Mouse (Mus musculus) brain, embryonic 18.5 days (tissue): ENCODE measurements around the gene Klf16.

Experiments used
- DNase-seq: peaks from one replicate; pipeline ENCODE4 v3.0.0-alpha.2; 2012; ENCODE audit warnings: low read depth, low spot score

Klf16 gene

DNA sequence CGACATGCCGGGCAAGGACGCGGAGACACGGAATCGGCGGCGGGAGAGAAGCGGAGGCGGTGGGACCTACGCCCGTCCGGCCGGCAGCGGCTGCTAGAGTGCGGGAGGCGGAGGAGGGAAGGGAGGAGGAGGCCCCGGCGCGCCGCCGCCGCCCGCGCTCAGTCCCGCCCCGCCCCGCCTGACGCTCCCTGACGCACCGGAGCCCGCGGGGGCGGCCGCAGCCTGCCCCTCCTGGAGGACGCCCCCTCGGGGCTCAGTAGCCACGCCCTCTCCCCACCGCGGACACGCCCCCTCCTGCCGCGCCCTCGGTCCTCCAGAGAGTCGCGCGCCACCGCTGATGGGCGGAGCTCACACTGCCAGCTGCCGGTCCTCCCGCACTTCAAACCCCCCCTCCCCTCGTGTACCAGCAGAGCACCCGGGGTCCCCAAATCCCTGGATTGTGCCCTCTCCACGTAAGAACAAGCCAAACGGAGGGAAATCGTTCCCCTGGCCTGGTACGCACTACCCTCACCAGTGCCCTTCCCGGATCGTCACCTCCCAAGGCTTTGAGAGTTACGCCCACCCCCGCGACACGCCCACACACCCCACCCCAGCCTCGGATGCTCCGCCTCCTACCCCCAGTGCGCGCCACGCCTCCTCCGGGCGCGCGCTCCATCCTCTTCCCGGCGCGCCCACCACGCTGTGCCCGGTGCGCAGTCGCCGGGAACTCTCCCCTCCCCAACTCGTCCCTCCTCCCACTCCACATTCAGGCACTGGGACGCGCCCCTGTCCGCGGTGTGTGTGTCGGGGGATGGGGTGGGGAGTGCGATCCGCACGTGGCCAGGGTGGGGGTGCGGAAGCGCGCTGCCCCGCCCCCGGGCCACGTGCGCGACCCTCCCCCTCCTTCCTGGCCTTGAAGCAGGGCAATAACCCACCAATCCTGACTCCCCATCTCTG is at the start of gene Klf16:
Gene Klf16 (minus strand): TSS at position 127 of the 936 bp plus-strand sequence.
- DNase-seq = peak; percentile 87

DNA sequence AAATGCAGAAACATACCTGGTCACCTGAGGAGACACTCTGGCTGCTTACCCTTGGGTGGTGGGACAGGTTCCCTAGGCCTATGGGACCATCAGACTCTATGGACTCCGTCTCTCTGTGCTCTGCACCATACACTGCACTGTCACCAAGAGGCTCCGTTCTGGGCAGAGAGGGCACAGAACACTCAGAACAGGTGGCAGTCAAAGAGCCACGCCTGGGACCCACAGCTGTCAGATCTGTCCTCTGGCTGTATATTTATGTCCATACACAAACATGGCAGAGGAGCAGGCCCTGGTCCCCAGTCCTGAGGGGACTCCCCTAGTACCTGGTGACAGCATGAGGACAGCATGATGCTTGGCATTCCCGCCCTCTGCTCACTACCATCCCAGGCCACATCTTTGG is 48.6 kb upstream of the Klf16 start:
- no peak for DNase-seq

DNA sequence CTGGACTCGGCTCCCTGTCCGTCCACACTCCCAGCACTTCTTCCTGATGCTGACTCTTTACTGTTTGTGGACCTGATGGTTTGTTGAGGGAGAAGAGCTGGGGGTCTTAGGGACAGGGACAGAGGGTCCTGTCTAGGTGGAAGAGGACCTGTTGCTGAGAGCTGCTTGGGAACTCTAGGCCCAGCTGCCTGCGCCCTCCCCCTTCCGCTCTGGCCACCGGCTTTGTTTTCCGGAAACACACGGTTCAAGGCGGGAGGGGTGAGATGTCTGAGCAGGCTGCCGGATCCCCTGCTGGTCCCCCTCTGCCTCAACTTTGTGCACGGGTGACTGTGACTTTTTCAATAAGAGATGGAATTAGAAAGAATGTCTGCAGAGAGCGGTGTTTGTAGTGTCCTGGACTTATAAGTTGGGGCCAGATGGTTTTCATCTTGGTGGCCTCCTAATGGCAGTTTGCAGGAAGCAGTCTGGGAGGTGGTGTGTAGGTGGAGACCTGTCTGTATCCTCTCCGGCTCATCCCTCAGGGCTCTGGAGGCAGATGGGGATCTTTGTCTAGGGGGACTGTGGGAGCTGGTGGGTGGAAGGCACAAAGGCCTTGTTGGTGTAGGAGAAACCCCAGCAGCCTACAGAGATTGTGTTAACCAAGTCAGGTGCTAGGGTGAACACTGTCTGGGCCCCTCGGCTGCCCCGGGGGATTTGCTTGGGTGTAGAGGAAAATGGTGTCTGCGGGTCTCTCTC is 46.5 kb upstream of the Klf16 start:
- DNase-seq = no peak

DNA sequence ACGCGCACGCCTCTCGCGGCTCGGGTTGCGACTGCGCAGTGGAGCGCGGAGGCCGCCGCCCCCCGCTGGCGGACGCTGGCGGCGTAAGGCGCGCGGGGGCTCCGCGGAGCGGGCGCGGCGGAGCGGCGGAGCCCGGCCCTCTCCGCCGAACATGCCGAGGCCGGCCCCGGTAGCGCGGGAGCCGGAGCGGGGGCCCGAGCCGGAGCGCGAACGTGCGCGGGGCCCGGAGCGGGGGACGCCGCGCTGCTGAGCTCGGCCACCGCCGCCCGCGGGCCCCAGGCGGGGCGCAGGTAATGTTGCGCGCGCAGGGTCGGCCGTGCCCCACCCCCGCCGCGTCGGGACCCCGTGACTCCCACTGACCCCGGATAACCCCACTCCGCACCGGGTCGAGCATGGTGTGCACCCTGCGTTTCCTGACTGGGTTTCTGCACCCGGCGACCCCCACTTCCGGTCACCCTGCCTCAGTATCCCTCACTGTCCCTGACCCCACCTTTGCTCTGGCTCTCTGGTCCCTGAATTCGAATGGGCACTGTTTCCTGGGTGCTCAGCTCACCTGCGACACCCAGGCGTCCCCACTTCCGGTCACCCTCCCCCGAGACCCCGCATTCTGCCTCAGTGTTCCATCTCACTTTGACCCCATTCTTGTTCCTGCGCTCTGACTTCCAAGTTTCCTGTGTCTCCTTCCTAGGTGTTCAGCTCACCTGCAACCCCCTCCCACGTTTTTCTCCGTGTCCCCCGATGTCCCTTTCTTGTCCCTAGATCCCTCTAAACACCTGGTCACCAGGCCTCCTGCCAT is 45.7 kb upstream of the Klf16 start, which contains the start of gene Csnk1g2:
Gene Csnk1g2 (plus strand): TSS at position 178 of the 796 bp plus-strand sequence.
- DNase-seq = no peak

DNA sequence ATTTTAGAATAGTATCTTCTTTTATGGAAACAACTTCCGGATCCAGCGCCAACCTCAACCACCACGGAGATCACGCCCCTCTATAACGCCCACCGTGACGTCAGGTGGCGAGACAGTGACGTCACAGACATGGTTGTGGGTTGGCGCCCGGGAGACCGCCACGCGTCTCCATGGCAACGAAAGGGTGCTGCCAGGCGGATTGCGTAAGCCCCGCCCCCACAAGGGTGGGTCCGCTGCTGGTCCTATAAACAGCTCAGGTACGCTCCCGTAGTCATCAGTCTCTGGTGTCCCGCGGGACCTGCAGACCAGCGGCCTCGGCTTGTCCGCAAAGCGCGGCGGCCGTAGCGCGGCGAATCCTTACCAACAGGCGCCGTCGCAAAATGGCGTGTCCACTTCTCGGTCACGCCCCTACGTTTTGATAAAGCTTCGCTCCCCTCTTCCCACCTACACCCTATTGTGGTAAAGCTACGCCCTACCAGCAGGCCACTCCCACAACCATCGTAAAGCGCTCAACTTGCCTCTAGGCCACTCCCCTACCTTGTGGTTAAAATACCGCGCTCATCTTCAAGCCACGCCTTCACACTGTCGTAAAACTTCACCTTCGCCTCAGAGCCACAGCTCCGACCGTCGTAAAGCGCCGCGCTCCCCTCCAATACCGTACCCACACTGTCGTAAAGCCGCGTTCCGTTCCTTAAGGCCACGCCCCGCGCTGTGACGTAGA is 45.0 kb upstream of the Klf16 start:
- peak; percentile 100 for DNase-seq

DNA sequence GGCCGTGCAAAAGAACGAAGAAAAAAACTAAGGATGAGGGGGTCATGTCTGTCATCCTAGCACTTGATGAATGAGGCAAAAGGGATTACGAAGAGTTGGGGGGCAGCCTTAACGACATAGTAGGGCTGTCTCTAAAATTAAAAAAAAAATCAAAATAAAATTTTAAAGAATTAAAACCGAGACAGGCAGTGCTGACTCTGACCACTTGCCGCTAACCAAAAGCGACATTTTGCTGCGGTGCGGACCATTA is 44.5 kb upstream of the Klf16 start:
- no peak for DNase-seq

DNA sequence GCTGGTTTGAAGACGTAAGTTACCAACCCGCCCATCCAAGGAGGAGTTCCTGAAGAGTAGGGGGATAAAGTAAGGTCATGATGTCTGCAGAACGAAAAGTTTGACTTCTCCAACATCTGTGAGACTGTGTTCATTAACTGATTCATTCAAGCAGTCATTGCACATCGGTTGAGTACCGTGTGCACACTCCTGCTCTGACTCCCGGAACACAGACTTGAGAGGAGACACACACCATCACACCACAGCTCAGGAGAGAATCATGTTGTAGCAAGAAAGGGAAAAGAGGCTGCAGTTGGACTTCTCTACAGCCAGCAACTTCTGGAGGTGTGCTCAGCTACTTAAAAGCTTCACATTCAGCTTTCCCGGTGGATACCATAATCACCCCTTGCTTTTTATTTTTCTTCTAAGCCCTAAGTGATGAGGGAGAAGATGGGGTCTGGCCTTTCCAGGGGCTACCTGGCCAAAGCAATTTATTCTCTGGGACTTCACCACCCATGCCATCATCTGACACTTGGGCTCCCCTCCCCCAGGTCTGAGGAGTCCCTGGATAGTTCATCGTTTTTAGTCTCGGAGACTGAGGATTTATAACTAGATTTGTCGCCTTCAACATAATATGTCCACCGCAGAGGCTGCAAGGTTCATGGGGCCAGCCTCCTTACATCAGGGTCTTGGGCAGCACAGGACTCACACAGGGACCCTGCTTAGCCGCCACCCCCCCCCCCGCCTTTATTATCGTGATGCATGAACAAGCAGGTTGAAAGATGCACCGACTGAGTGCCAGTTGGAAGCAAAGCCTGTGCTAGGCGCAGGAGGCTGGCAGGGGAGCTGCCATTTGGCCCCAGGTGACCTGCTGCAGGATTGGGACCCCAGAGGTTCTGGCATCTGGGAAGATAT is 43.9 kb upstream of the Klf16 start:
- DNase-seq = no peak

DNA sequence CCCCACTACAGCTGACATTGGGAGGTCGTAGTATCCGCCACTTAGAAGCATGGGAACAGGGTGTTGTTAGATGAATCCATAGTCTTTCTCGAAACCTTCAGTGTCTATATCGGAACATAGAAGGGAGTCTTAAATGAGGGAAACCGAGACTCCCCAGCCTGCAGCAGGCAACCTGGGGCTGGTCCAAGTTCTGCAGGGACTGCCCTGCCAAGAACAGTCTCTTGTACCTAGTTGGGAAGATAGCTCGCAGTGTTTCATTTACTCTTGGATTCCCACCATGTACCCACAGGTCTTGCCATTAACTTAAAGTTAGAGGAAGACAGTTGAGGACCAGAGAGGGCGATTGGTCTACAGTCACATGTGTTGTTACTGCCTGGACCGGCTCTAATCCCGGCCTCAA is 43.2 kb upstream of the Klf16 start:
- no peak for DNase-seq

DNA sequence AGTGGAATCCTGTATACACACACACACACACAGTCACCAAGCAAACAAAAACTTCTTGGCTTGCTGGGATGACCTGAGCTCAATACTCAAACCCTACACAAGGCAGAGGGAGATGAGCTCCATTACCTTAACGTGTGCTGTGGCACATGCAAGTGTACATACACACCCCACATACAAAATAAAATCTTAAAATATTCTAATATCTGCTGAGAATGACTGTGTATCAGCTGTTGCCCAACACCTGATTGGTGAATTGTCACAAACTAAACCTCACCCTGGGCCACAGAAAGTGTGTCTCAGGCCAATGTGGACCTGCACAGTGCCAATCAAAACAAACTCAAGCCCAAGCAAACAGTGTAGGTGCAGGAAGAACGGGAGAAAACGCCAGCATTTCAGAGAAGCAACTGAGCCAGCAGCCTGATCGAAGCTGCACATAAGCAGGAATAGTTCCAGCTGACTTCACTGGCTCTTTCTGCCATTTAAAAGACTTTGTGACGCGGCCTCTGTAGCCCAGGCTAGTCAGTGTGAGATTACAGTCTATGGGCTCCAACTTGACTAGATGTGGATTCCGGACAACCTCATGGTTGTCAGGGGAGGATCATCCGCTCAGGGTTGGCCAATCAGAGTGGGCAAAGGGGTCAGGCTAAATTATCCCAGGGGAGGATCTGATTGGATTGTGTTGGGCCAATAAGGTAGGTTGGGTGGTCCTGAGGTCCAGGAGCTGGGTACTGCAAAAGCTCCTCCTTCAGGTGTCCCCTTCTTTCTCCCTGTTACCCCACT is 42.5 kb upstream of the Klf16 start:
- no peak for DNase-seq

DNA sequence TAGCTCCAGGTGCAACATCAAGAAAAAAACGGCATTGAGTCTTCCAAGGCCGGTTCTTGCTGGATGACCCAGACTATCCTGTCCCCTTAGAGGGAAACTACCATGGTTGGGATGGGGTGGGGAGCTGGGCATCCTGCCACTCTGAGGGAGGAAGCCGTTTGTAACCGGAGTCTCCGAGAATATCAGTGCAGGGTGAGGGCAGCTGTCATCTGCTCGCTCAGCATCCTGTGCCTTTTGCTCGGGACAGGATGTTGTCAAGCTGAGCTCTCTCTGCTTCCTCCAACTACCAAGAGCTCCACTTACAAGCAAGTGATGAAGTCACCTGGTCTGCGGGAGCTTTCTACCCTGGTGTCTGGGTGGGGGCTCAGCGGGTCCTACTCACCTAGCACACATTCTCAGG is 41.1 kb upstream of the Klf16 start:
- DNase-seq = no peak

DNA sequence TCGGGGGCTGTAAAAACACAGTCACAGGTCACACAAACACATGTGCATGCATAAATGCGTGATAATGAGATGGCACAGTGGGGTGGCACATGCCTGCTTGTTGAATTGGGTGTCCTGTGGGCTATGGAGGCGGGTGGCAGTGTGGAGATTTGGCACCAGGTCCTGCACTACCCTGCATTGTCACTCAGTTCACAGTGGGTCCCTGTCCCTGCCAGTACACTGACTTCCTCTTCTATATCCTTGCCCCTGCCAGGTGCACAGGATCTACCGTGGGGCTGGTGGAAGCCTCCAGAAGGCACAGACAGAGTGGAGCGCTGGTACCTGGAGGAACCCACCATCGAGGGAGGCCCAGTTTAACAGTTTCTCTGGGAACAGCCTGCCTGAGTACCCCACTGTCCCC is 37.2 kb upstream of the Klf16 start:
- DNase-seq = no peak

DNA sequence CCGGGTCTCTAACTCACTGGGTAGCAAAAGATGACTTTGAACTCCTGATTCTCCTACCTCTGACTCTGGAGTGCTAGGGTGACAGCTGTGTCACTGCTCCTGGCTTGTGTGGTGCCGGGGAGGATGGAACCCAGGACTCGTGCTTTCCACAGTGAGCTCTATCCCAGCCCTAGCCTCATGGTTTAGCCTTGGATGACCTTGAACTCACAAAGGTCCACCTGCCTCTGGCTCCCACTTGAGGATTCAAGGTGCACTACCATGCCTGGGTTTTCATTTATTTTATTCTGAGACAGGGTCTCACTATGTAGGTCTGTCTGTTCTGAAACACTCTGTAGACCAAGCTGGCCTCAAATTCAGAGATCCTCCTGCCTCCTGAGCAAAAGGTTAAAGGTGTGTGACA is 36.7 kb upstream of the Klf16 start:
- DNase-seq = no peak

DNA sequence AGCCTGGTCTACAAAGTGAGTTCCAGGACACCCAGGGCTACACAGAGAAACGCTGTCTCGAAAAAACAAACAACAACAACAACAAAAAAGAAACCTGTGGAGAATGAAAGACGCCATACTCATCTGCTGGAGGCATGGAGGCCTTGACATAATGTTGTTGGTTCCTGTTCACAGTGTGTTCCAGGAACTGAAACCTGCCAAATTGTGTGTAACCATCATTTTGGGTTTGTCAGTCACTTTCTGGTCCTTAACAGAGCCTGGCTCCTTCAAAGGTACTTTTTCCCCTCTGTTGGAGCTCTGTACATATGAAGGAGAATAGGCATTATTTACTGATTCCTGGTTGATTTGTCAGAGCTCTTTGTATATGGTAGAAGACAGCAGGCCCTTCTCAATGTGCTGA is 34.8 kb upstream of the Klf16 start:
- no peak for DNase-seq

DNA sequence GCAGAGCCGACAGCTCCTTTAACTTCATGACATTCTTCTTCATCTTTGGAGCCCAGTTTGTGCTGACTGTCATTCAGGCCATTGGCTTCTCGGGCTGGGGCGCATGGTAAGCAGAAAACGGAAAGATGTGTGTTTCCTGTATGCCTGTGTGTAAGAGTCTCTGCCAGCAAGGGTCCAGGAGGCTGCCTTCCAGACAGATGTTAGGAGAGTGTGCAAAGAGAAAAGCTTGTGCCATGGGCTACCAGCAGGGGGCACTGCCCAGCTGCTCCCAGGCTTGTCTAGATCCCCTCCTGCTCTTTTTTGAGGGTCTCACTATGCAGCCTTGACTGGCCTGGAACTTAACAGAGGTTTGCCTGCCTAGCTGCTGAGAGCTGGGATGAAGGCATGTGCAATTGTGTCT is 33.9 kb upstream of the Klf16 start:
- no peak for DNase-seq

DNA sequence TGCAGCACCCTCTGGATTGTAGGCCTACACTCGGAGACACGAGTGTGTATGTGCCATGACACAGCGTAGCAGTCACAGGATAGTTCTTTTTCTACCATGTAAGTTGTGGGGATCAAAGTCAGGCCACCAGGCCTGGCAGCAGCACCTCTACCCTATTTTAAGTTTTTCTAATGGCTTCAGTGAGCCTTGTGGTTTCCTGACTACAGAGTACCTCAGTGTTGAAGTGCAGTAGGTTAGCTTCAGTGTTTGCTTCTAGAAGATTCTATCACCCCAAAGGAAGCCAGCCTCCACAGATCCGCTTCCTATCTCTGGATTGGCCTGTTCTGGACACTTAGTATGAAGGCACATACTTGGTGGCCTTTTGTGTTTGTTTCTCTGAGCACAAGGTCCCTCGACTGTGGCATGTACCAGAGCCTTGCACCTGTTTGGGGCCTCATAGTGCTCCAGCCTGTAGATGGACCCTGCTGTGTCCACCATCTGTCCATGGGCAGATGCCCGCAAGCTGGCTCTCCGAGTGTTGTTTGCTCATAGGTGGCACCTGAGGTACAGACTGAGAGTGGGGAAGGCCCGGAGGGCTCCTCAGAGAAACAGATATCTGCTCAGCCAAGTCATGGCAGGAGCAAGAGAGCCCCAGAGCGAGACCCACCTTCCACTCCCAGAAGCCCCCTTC is 33.1 kb upstream of the Klf16 start:
- DNase-seq = no peak

DNA sequence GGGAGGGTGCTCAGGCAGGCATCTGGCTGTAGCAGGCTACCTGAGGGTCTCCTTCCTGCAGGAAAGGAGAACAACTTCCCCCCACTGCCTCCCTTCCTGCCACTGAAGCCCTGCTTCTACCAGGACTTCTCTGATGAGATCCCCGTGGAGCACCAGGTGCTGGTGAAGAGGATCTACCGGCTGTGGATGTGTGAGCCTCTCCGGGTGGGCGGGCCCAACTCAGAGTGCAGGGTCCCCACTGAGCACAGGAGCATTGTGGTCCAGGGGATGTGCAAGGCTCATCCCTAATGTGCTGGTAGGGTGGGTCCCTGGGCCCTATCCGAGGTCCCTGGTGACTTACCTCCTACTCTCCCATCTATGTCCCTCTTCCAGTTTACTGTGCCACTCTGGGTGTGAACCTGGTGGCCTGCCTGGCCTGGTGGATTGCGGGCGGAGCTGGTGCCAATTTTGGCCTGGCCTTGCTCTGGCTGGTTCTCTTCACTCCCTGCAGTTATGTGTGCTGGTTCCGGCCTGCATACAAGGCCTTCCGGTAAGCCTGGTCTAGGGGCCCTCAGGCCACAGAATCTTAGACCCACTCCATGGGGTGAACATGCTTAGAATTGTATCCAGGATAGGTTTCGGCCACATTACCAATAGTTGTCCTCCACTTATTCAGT is 32.3 kb upstream of the Klf16 start:
- no peak for DNase-seq

DNA sequence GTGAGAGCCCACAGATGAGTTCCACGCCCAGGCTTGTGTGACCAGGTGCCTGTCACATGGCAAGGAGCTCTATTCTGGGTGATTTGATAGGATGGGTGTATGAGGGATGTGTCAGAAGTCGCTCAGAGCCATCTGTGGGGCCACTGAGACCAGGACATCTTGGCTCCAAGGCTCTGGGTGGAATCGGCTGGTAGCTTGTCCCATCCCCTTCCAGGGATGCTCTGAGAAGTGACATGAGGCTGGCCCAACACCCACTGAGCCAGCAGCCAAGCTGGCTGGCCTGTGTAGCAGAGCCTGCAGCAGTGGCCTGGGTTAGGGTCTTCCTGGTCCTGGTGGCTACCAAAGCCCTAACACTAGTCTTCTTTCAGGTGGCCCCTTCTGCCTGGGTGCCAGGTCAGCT is 31.3 kb upstream of the Klf16 start:
- DNase-seq = no peak

DNA sequence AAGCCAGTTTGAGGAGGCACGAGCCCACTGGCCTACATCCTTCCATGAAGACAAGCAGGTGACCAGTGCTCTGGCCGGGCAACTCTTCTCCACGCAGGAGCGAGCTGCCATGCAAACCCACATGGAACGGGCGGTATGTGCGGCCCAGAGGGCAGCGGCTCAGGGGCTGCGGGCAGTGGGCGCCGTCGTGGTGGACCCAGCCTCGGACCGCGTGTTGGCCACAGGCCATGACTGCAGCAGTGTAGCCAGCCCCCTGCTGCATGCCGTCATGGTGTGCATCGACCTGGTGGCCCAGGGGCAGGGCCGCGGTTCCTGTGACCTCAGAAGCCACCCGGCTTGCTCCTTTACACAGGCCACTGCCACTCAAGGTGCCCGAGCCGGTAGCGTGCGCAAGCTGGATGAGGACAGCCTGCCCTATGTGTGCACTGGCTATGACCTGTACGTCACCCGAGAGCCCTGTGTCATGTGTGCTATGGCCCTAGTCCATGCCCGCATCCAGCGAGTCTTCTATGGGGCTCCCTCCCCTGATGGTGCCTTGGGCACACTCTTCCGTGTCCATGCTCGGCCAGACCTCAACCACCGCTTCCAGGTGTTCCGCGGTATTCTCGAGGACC is 29.7 kb upstream of the Klf16 start:
- no peak for DNase-seq
